ENCODE assay signal across 28 mouse cellular contexts in the genomic region with DNA sequence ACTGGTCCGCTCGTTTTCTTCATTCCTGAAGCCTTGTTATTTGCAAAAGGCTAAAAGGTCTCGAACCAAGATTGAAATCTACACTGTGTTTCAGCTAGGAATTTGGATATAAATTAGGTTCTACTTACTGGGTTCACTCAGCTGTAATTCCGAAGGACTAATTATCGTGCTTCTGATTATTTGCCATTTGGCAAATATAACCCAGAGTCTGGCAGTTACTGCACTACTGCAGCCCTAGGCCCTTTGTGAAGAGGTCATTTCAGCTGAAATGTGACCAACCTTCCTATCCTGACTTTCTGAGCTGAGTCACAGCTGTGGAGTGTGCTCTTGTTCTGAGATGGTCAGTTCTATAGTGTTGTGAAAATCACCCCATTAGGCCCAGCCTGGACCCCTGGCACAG. TPM values are rescaled to one million over a fixed set of nuclear protein-coding genes. Genes with fewer than 3 reads are reported as not detected.
DNase-seq lines count a peak whose midpoint lies in the region; ATAC-seq and TF ChIP-seq lines count a peak whose summit lies in the region.
"Had no signal": no experiment of that assay in that cellular context is flagged by ENCODE, and none has a peak within 500 bp of the region (broad histone marks: within the 10 kb centered on the region; RNA-seq: fewer than 3 reads in every experiment).

No protein-coding gene starts in this region.

- no peak overlapping the region for H3K4me2 ChIP-seq in forebrain, embryonic 16.5 days (ENCODE audit: low read length)
- H3K4me2 ChIP-seq in forebrain, embryonic 12.5 days = no peak overlapping the region
- H3K4me2 ChIP-seq: heart, embryonic 12.5 days; heart, embryonic 15.5 days; hindbrain, embryonic 13.5 days had no signal

- 45% methylated on average over 5 of the region's 5 CpGs for WGBS in forebrain, embryonic 16.5 days
- WGBS in forebrain, embryonic 12.5 days = 77% methylated on average over 5 of the region's 5 CpGs
- WGBS in kidney, adult 2 months = 49% methylated on average over 5 of the region's 5 CpGs

- peak; percentile 49 for ATAC-seq in forebrain, embryonic 16.5 days
- ATAC-seq in forebrain, embryonic 12.5 days (ENCODE audit: low FRiP score) = no peak
- ATAC-seq: activated CD4-positive, CD25-positive, alpha-beta regulatory T cell, adult 4 months; CD4-positive, CD25-positive, alpha-beta regulatory T cell, adult 4 months; hindbrain, postnatal 0 days; inflammation-experienced regulatory T-cells, adult 6 months; intestine, embryonic 16.5 days had no signal

- TF ChIP-seq POLR2A in kidney, adult 2 months (IDR thresholded peaks at IDR 0.05; ENCODE audit: low read depth, low read length) = no peak
- no peak for TF ChIP-seq POLR2A in brain, embryonic 14.5 days (IDR thresholded peaks at IDR 0.05; ENCODE audit: borderline replicate concordance, extremely low read depth, insufficient read depth, insufficient read length, poor library complexity, severe bottlenecking)

- H3K4me3 ChIP-seq in forebrain, embryonic 16.5 days (replicated peaks; ENCODE audit: low read length) = no peak overlapping the region
- H3K4me3 ChIP-seq in forebrain, embryonic 12.5 days (replicated peaks) = no peak overlapping the region
- no peak overlapping the region for H3K4me3 ChIP-seq in kidney, adult 2 months (ENCODE audit: insufficient read depth, low read depth, low read length)
- H3K4me3 ChIP-seq: forebrain, embryonic 10.5 days; heart, embryonic 12.5 days; heart, embryonic 15.5 days; hindbrain, embryonic 10.5 days; hindbrain, embryonic 13.5 days had no signal

- no peak for TF ChIP-seq CTCF in kidney, adult 2 months (conservative IDR thresholded peaks at IDR 0.05; ENCODE audit: insufficient read depth, insufficient read length, low read depth, low read length)
- no peak for TF ChIP-seq CTCF in brain, embryonic 14.5 days (IDR thresholded peaks at IDR 0.05; ENCODE audit: borderline replicate concordance, extremely low read depth, insufficient read depth, insufficient read length)

- DNase-seq in kidney, adult 2 months = peak; percentile 31
- DNase-seq in kidney, postnatal 14 days = no peak
- peak; percentile 31 for DNase-seq in brain, embryonic 14.5 days (ENCODE audit: low read depth)
- no peak for DNase-seq in ovary, adult 18-20 months (ENCODE audit: low spot score)
- DNase-seq: adrenal gland, adult 8-10 months; adrenal gland, postnatal 25 days; cerebellum, adult 18-20 months; cerebellum, adult 9-10 months; cerebellum, postnatal 14 days; gastrocnemius, postnatal 10 days; gastrocnemius, postnatal 36 days; heart, postnatal 10 days; heart, postnatal 36 days had no signal

- H3K36me3 ChIP-seq in forebrain, embryonic 16.5 days (ENCODE audit: control insufficient read depth, insufficient read depth) = no peaks in the 10 kb centered on the region
- no peaks in the 10 kb centered on the region for H3K36me3 ChIP-seq in forebrain, embryonic 12.5 days (replicated peaks)
- H3K36me3 ChIP-seq in kidney, adult 2 months (ENCODE audit: control insufficient read depth, insufficient read depth, low read length) = no peaks in the 10 kb centered on the region
- H3K36me3 ChIP-seq: forebrain, embryonic 10.5 days; heart, embryonic 12.5 days; heart, embryonic 15.5 days; hindbrain, embryonic 10.5 days; hindbrain, embryonic 13.5 days had no signal

- no peaks in the 10 kb centered on the region for H3K9me3 ChIP-seq in forebrain, embryonic 16.5 days (ENCODE audit: control insufficient read depth, low read length)
- no peaks in the 10 kb centered on the region for H3K9me3 ChIP-seq in forebrain, embryonic 12.5 days
- H3K9me3 ChIP-seq: forebrain, embryonic 10.5 days; heart, embryonic 12.5 days; heart, embryonic 15.5 days; hindbrain, embryonic 10.5 days; hindbrain, embryonic 13.5 days had no signal

- no peak overlapping the region for H3K9ac ChIP-seq in forebrain, embryonic 16.5 days (replicated peaks; ENCODE audit: low read depth, low read length)
- no peak overlapping the region for H3K9ac ChIP-seq in forebrain, embryonic 12.5 days
- H3K9ac ChIP-seq: heart, embryonic 12.5 days; heart, embryonic 15.5 days; hindbrain, embryonic 13.5 days had no signal

- H3K4me1 ChIP-seq in forebrain, embryonic 16.5 days (replicated peaks; ENCODE audit: control insufficient read depth, insufficient read depth, low read length) = no peaks in the 10 kb centered on the region
- H3K4me1 ChIP-seq in forebrain, embryonic 12.5 days = no peaks in the 10 kb centered on the region
- H3K4me1 ChIP-seq in kidney, adult 2 months (ENCODE audit: control insufficient read depth, insufficient read depth, low read length) = no peaks in the 10 kb centered on the region
- H3K4me1 ChIP-seq: forebrain, embryonic 10.5 days; heart, embryonic 12.5 days; heart, embryonic 15.5 days; hindbrain, embryonic 10.5 days; hindbrain, embryonic 13.5 days had no signal

- no peaks in the 10 kb centered on the region for H3K27me3 ChIP-seq in forebrain, embryonic 16.5 days (replicated peaks; ENCODE audit: control insufficient read depth, insufficient read depth, low read length)
- H3K27me3 ChIP-seq in forebrain, embryonic 12.5 days = no peaks in the 10 kb centered on the region
- no peaks in the 10 kb centered on the region for H3K27me3 ChIP-seq in kidney, adult 2 months (replicated peaks; ENCODE audit: control insufficient read depth, insufficient read depth, low read length)
- H3K27me3 ChIP-seq: heart, embryonic 12.5 days; heart, embryonic 15.5 days; hindbrain, embryonic 13.5 days had no signal

- H3K27ac ChIP-seq in forebrain, embryonic 16.5 days (ENCODE audit: low read length) = no peak overlapping the region
- H3K27ac ChIP-seq in forebrain, embryonic 12.5 days = no peak overlapping the region
- H3K27ac ChIP-seq in kidney, adult 2 months (ENCODE audit: insufficient read depth, low read depth, low read length) = no peak overlapping the region
- H3K27ac ChIP-seq: forebrain, embryonic 10.5 days; heart, embryonic 15.5 days; hindbrain, embryonic 10.5 days; hindbrain, embryonic 13.5 days; hindbrain, postnatal 0 days had no signal

RNA-seq across cellular contexts. Expression of a gene that starts 50.7 kb away (rescaled TPM):
- polyA plus RNA-seq in forebrain, embryonic 16.5 days (2015; fragmentation: Nextera tagmentation; extraction: Ambion mirVana) = not detected in 2 replicates
- polyA plus RNA-seq in forebrain, embryonic 12.5 days (2016; fragmentation: Nextera tagmentation; extraction: Ambion mirVana) = not detected in 2 replicates
- not detected in 2 replicates for polyA plus RNA-seq in kidney, adult 2 months (2012; rRNA removed)
- polyA plus RNA-seq in brain, embryonic 14.5 days (2012; rRNA removed) = not detected in 2 replicates
- polyA plus RNA-seq: activated CD4-positive, CD25-positive, alpha-beta regulatory T cell, adult 4 months; C2C12; CD4-positive, CD25-positive, alpha-beta regulatory T cell, adult 4 months; embryonic facial prominence, embryonic 11.5 days; embryonic facial prominence, embryonic 14.5 days; forebrain, embryonic 10.5 days; heart, embryonic 12.5 days; heart, embryonic 15.5 days; hindbrain, embryonic 10.5 days; hindbrain, embryonic 13.5 days; hindbrain, postnatal 0 days; inflammation-experienced regulatory T-cells, adult 6 months; intestine, embryonic 16.5 days had no signal

Comparison
In these comparisons a context has a peak if more than half of its experiments do, and no peak if none do; other contexts are left out.
1. DNase-seq: peak in kidney, adult 2 months (single experiment) and brain, embryonic 14.5 days (single experiment); none in kidney, postnatal 14 days (single experiment) and ovary, adult 18-20 months (single experiment).